Mouse (Mus musculus) 416B (cell line): Measurements from ENCODE around the gene Serpinf2.

Source experiments
- DNase-seq: peaks from one replicate; pipeline ENCODE4 v3.0.0; 2011; ENCODE audit warnings: low read depth

Serpinf2 gene

DNA sequence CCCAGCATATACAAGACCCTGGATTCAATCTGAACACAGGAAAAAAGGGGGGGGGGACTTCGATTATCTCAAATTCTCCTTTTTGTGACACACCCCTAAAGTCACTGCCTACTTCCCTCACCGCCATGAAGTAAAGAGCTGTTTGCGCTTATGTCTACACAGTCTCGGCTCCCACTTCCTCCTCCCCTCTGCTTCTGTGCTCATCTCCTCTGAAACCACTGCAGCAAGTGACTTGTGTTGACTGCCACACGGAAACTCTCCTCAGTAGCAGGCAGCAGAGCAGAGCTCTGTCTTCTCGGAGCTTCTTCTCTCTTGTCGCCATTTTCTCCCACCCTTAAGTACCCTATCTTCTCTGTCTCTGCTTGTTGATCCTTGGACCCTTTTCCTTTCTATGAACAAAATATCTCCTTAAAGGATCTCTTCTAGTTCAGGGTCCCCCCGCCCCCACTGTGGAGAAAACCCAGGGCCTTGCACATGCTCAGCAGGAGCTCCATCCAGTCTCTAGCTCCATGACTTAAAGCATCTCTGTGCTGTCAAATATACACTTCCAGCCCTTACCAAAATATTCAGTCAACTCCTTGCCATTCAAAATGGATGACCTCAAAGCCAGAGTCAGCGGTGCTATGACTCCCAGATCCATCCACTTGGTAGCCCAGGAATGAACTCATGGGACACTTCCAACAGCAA, 10.2 kb downstream of the Serpinf2 start:
- peak; percentile 52 for DNase-seq

DNA sequence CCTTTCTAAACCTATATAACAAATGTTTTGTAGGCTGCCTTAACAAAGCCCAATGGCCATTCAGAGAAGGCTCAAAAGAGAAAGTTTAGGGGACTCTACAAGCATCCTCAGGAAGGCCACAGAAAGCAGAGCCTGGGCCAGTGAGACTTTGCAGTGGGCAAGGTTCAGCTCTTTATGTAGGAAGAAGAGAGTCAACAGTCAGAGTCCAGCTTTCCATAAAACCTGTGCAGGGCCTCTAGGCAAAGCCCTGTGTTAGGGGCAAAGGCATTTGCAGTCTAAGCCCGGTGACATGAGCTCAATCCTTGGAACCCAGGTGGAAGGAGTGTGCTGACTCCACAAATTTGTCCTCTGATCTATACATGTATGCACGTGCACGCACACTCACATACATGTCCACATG, 14.9 kb downstream of the Serpinf2 start:
- no peak for DNase-seq

DNA sequence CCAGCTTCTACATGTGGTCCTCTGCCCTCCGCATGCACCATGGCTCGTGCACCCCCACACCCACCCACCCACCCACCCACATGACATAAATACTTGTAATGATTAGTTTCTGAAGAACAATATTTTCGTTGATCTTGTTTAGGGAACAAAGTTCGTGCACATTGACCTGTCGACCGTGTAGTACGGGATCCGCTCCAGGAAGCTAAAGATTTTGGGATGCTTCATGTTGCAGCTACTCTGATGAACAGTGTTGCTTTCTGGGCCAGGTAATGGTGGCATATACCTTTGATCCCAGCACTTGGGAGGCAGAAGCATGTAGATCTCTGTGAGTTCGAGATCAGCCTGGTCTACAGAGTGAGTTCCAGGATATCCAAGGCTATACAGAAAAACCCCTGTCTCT, 15.4 kb downstream of the Serpinf2 start:
- DNase-seq = no peak

DNA sequence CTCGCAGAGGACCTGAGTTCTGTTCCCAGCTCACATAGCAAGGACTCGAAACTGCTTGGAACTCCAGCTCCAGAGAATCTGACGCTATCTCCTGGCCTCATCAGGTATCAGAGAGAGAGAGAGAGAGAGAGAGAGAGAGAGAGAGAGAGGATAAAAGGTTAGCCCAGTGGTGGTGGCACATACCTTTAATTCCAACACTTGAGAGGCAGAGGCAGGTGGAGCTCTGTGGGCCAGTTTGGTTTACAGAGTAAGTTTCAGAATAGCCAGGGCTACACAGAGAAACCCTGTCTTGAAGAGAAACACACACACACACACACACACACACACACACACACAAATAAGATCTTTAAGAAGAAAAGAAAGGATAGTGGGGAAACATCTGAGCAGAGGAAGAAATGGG, 16.3 kb downstream of the Serpinf2 start:
- DNase-seq = no peak

GRCm38 (mm10) chr11:75422013-75422792, 17.2 kb downstream of the Serpinf2 start, which contains the start of gene Serpinf1:
Gene Serpinf1, minus strand, starts transcription at chr11:75422701.
- DNase-seq = peak; percentile 52

DNA sequence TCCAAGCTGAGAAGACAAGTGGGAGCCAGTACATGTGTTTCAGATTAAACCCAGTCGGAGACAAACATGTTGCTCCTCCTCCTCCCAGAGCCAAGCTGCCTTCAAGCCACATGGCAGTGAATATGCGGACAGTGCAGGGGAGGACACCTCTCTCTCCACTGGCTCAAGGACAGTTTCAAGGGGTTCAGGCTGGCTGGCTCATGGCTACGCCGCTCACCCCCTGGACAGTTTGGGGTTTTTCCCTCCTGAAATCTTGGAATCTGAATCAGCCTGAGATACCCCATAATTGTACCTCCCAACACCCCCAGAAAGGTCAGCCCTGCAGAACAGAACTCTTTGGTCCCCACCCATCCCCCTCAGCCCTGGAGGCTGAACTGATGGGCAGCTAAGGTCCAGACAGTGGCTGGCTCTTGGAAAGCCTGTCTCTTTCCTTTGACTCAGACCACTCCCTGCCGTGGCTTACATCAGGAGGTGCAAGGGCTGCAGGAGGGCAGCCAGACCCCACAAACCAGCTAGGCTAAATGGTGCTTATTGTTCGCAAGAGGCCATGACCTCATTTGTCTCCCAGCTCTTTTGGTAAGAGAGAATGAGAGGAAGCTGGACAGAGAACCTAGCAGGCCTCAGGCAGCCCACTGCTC, 17.9 kb downstream of the Serpinf2 start:
- DNase-seq = no peak

GRCm38 (mm10) chr11:75420810-75421374, 18.5 kb downstream of the Serpinf2 start:
- DNase-seq = no peak

GRCm38 (mm10) chr11:75420037-75420436, 19.4 kb downstream of the Serpinf2 start:
- no peak for DNase-seq

- DNase-seq = peak; percentile 47
Measured at GRCm38 (mm10) chr11:75415994-75416393, 23.4 kb downstream of the Serpinf2 start.

DNA sequence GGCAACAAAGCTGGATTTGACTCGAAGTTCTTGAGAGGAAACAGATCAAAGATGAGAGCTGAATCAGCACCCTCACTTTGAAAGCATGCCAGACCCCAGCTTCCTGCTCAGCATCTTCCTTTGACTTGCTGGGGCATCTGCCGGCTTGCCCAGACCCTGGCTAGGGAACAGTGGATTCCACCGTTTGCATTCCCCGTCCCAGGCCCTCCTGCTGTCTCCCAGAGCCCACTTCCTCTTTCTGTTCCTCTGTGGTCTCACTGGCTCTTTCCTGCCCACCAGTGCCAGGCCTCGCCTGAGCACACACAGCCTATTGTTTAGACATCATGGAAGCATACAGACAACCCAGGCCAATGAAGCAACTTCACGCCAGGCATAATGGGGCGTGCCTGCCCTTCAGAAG, 24.3 kb downstream of the Serpinf2 start:
- DNase-seq = peak; percentile 91

GRCm38 (mm10) chr11:75410591-75410990, 28.8 kb downstream of the Serpinf2 start:
- DNase-seq = no peak

- no peak for DNase-seq
Measured at GRCm38 (mm10) chr11:75409679-75410575, 29.5 kb downstream of the Serpinf2 start.

- DNase-seq = peak; percentile 65
Measured at GRCm38 (mm10) chr11:75406865-75407264, 32.5 kb downstream of the Serpinf2 start.

DNA sequence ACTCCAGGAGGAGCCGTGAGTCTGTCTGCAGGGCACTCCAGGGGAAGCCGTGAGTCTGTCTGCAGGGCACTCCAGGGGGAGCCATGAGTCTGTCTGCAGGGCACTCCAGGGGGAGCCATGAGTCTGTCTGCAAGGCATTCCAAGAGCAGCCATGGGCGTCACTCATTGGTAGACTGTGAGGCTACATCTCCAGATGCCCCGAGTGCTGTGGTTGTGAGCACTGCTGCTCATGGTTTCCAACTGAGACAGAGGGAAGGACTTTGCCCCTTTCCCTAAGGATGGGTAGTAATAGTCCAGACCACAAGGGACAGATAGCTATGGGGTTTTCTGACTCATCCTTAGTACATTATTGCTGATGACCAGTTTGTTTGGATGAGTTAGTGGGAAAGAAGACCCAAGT, 33.3 kb downstream of the Serpinf2 start:
- DNase-seq = no peak

DNA sequence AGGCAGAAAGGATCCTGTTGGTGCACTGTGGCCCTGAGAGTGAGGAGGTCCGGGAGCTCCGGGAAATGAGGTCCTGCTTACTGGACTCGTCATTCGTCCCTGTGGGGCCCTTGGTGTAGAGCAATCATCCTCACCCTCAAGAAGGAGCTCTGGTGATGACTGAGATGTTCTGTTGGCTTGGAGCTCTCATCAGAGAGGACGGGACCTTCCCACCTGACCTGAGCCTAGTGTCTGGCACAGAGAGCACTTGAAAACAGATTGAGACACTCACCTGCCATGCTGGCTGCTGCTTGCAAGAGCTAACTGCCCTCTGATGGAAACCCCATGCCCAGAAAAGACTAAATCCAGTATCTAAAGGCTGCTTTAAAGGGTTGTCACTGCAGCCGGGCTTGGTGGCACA, 34.6 kb downstream of the Serpinf2 start:
- no peak for DNase-seq

GRCm38 (mm10) chr11:75403301-75404052, 35.9 kb downstream of the Serpinf2 start:
- DNase-seq = no peak

- DNase-seq = peak; percentile 84
Measured at GRCm38 (mm10) chr11:75402271-75402690, 37.1 kb downstream of the Serpinf2 start.

- DNase-seq = no peak
Measured at GRCm38 (mm10) chr11:75400099-75400498, 39.3 kb downstream of the Serpinf2 start.

- DNase-seq = peak; percentile 82
Measured at GRCm38 (mm10) chr11:75399411-75399841, 40.0 kb downstream of the Serpinf2 start.

DNA sequence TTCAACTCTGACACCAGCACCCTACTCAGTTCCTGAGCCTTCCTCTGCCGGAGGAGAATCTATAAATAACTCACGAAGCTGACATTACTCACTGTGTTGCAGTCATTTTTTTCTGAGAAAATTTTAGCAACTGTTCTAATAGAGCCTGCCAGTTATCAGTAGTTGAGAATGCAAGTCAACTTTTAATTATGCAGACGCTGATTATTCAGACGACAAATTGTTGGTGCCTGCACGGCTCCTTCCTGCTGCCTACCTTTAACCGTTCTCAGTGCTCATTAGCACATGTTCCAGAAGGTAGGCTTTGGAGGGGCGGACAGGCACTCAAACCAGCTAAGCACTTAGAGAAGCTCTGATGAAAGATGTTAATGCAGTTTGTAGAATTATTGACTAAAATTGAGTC, 41.9 kb downstream of the Serpinf2 start:
- DNase-seq = no peak

DNA sequence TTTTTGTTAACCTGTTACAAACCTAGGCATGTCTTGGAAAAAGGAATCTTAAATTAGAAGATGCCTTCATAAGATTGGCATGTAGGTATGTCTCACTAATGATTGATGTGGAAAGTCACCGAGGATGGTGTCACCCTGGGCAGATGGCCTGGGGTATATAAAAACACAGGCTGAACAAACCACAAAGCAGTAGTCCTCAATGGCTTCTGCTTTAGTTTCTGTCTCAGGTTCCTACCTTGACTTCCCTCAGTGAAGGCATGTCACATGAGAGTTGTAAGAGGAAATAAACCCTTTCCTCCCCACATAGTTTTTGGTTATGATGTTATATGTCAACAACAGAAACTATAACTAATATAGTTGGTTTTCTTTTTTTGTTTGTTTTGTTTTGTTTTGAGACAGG, 43.8 kb downstream of the Serpinf2 start:
- no peak for DNase-seq
